Mouse (Mus musculus): ENCODE results near the gene Gdf11. TPM values are rescaled to one million over a fixed set of nuclear protein-coding genes. Genes with fewer than 3 reads are reported as not detected.

The Gdf11 gene
- total RNA-seq (2023; ENCODE audit: inconsistent age) = 44.2 to 51.2 TPM (median 46.3 TPM) in 4 replicates

DNA sequence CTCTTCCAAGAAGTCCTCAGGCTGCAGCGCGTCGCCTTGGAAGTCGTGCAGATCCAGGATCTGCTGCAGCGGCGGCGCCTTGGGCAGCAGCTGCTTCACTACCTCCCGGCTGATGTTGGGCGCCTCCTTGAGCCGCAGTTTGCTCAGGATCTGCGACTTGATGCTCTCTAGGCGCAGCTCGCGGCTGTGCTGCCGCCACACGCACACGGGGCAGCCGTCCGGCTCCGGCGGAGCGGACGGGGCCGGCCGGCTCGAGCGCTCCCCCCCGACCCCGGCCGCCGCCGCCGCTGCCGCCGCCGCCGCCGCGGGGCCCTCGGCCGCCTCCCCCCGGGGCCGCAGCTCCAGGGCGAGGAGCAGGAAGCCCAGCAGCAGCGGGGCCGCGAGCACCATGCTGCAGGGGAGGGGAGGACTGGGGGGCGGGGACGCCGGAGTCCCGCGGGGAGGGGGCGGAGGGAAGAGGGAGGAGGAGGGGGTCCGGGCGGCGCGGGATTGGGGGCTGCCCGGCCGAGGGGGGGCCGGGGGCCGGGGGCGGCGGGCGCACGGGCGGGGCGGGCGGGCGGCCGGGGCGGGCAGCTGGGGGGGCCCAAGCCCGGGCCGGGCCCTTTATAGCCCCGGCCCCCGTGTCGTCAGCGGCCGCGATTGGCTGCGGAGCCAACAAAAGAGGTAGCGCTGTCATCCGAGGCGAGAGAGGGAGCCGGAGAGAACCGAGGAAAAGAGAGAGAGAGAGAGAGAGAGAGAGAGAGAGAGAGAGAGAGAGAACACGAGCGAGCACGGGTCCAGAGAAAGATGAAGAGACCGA lies at the start of gene Gdf11:
TSS of gene Gdf11 (minus strand) at position 423 of the 799 bp plus-strand sequence.

DNA sequence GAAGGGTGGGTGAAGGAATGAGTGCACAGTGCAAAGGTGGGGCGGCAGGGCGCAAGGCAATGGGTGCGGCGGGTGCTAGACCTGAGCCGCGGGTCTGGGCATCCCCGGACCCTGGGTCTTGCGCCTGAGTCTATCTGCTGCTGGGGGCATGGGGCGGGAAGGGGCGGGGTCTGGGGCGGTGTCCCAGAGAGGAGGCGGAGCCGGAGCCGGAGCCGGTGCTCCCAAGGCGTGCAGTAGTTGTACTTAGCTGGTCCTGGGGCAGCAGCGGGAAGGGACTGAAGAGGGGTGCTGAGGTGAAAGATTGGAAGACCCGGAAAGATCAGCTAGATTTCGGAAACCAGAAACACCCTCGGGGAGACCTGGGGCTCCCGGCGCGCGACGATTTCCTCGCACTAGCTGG lies 42.1 kb upstream of the Gdf11 start, which contains the start of gene Itga7:
TSS of gene Itga7 (plus strand) at position 245 of the 400 bp plus-strand sequence.

DNA sequence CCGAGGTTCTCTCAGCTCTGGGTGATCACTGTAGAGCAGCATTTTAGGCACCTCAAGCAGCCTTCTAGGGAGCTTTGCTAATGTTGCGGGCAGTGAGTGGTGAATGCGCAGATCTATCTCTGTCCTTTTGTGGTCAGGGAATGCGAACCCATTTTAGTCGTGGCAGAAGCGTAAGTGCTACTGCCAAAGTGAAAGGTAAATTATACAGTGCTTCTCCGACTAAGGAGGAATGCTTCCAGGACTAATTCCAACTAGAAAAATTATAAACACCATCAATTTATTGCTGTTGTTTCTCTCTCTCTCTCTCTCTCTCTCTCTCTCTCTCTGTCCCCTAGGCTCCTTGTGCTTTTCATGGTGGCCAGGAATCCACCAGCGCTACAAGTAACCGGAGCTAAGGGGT lies 32.4 kb upstream of the Gdf11 start, which contains the start of gene Bloc1s1:
TSS of gene Bloc1s1 (minus strand) at position 101 of the 400 bp plus-strand sequence.

DNA sequence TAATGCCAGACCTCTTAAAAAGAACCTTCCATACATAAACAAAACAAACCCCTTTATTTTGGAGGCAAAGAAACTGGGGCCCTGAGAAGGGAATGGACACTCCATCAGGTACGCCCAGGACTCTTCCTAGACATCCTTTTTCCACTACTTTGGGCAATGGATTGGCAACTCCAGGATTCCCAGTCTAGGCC lies 31.2 kb upstream of the Gdf11 start, which contains the start of gene Rdh5:
TSS of gene Rdh5 (minus strand) at position 67 of the 191 bp plus-strand sequence.

DNA sequence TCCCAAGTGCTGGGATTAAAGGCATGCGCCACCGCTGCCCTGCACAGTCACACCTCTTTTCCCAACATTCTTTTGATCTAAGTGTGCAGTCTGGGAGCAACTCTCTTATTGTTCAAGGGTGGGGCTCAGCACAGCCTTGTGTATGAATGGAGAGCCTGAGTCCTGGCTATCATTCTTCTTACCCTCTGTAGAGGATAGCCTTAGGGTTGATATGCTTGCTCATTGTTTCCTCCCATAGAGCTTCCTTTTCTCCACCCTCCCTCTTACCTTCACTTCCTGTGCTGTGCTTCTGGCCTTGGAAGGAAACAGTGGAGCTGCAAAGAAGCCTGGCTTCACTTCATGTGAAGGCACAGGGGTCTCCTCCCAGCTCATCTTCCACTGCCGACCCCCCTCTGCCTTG lies 9.2 kb upstream of the Gdf11 start, which contains the start of gene Cd63:
TSS of gene Cd63 (plus strand) at position 292 of the 400 bp plus-strand sequence.

Other genes with a start within 250 kb of the Gdf11 start
- 0.15 TPM in 1 of 4 replicates, not detected in the others for gene Ikzf4, start 245.7 kb downstream of the Gdf11 start, total RNA-seq (2023; ENCODE audit: inconsistent age)
- 7.2 to 8.1 TPM (median 7.7 TPM) in 4 replicates for gene Suox, start 217.6 kb downstream of the Gdf11 start, total RNA-seq (2023; ENCODE audit: inconsistent age)
- gene Rab5b, start 195.5 kb downstream of the Gdf11 start, total RNA-seq (2023; ENCODE audit: inconsistent age) = 61.7 to 64.7 TPM (median 62.8 TPM) in 4 replicates
- 0.54 to 0.83 TPM (median 0.67 TPM) in 4 replicates for gene Pmel, start 187.5 kb downstream of the Gdf11 start, total RNA-seq (2023; ENCODE audit: inconsistent age)
- gene Cdk2, start 186.7 kb downstream of the Gdf11 start, total RNA-seq (2023; ENCODE audit: inconsistent age) = 44.0 to 57.4 TPM (median 48.5 TPM) in 4 replicates
- gene Dgka, start 146.9 kb downstream of the Gdf11 start, total RNA-seq (2023; ENCODE audit: inconsistent age) = 175 to 191 TPM (median 178 TPM) in 4 replicates
- 43.4 to 50.0 TPM (median 45.3 TPM) in 4 replicates for gene Pym1, start 143.8 kb downstream of the Gdf11 start, total RNA-seq (2023; ENCODE audit: inconsistent age)
- gene Mmp19, start 100.8 kb downstream of the Gdf11 start, total RNA-seq (2023; ENCODE audit: inconsistent age) = 0.22 to 0.45 TPM in 2 of 4 replicates, not detected in the others
- gene Dnajc14, start 87.7 kb downstream of the Gdf11 start, total RNA-seq (2023; ENCODE audit: inconsistent age) = 65.7 to 75.8 TPM (median 70.4 TPM) in 4 replicates
- 12.1 to 19.1 TPM (median 15.0 TPM) in 4 replicates for gene Tmem198b, start 87.3 kb downstream of the Gdf11 start, total RNA-seq (2023; ENCODE audit: inconsistent age)
- gene Sarnp, start 74.4 kb downstream of the Gdf11 start, total RNA-seq (2023; ENCODE audit: inconsistent age) = 52.3 to 61.0 TPM (median 54.7 TPM) in 4 replicates
- gene Ormdl2, start 70.1 kb downstream of the Gdf11 start, total RNA-seq (2023; ENCODE audit: inconsistent age) = 22.4 to 30.5 TPM (median 24.3 TPM) in 4 replicates
- gene Cd63, start 9.3 kb upstream of the Gdf11 start, total RNA-seq (2023; ENCODE audit: inconsistent age) = 0.69 to 1.4 TPM (median 0.78 TPM) in 4 replicates
- 3.0 to 10.6 TPM (median 5.9 TPM) in 4 replicates for gene Rdh5, start 31.2 kb upstream of the Gdf11 start, total RNA-seq (2023; ENCODE audit: inconsistent age)
- gene Bloc1s1, start 32.3 kb upstream of the Gdf11 start, total RNA-seq (2023; ENCODE audit: inconsistent age) = 63.6 to 81.0 TPM (median 80.3 TPM) in 4 replicates
- not detected in 4 replicates for gene Itga7, start 42.1 kb upstream of the Gdf11 start, total RNA-seq (2023; ENCODE audit: inconsistent age)
- gene Mettl7b, start 69.3 kb upstream of the Gdf11 start, total RNA-seq (2023; ENCODE audit: inconsistent age) = not detected in 4 replicates
- not detected in 4 replicates for gene Olfr9, start 97.7 kb upstream of the Gdf11 start, total RNA-seq (2023; ENCODE audit: inconsistent age)
- not detected in 4 replicates for gene Olfr763, start 119.1 kb upstream of the Gdf11 start, total RNA-seq (2023; ENCODE audit: inconsistent age)
- gene Olfr764-ps1, start 148.2 kb upstream of the Gdf11 start, total RNA-seq (2023; ENCODE audit: inconsistent age) = not detected in 4 replicates
- gene Olfr765, start 158.3 kb upstream of the Gdf11 start, total RNA-seq (2023; ENCODE audit: inconsistent age) = not detected in 4 replicates
- gene Olfr766-ps1, start 177.3 kb upstream of the Gdf11 start, total RNA-seq (2023; ENCODE audit: inconsistent age) = not detected in 4 replicates
- not detected in 4 replicates for gene Olfr767, start 191.2 kb upstream of the Gdf11 start, total RNA-seq (2023; ENCODE audit: inconsistent age)
- gene Olfr768, start 207.7 kb upstream of the Gdf11 start, total RNA-seq (2023; ENCODE audit: inconsistent age) = not detected in 4 replicates
- gene Olfr769, start 226.1 kb upstream of the Gdf11 start, total RNA-seq (2023; ENCODE audit: inconsistent age) = not detected in 4 replicates
- gene Olfr770, start 247.3 kb upstream of the Gdf11 start, total RNA-seq (2023; ENCODE audit: inconsistent age) = not detected in 4 replicates

Measured in B cell, adult (primary cell).